Mouse (Mus musculus) intestine, embryonic 16.5 days (tissue): ENCODE measurements at regions not wholly inside any gene's neighbourhood (a gene's known extent, or its start where the extent isn't known, plus 50 kb on each side); places are given as distances from the start of the nearest gene placed in this dataset.

ENCODE experiments used
- ATAC-seq: fragments of 200-750 bp; cut with Nextera tagmentation; 2 replicates; pipeline ENCODE4 v1.8.0; 2017; ENCODE audit warnings: moderate TSS enrichment, moderate library complexity
- H3K27ac ChIP-seq: fragments of 300-500 bp; sonication (generic); 2 replicates; pipeline ENCODE4 v1.5.1; 2014; ENCODE audit warnings: mild to moderate bottlenecking, low read length
- H3K27me3 ChIP-seq: fragments of 300-500 bp; sonication (generic); replicated peaks from 2 replicates; pipeline ENCODE4 v1.6.1; 2014; ENCODE audit warnings: low read length, control low read depth, mixed read lengths; ENCODE audit not compliant: control insufficient read depth, insufficient read depth
- H3K36me3 ChIP-seq: fragments of 300-500 bp; sonication (generic); 2 replicates; pipeline ENCODE4 v1.6.1; 2014; ENCODE audit warnings: low read length, control low read depth; ENCODE audit not compliant: control insufficient read depth, insufficient read depth
- H3K4me1 ChIP-seq: fragments of 300-500 bp; sonication (generic); 2 replicates; pipeline ENCODE4 v1.6.1; 2014; ENCODE audit warnings: low read length, control low read depth, mixed read lengths; ENCODE audit not compliant: control insufficient read depth, insufficient read depth
- H3K4me2 ChIP-seq: fragments of 300-500 bp; sonication (generic); 2 replicates; pipeline ENCODE4 v1.6.1; 2014; ENCODE audit warnings: low read depth, low read length, control low read depth
- H3K4me3 ChIP-seq: fragments of 300-500 bp; sonication (generic); 2 replicates; pipeline ENCODE4 v1.5.1; 2014; ENCODE audit warnings: mild to moderate bottlenecking, low read length
- H3K9ac ChIP-seq: fragments of 300-500 bp; sonication (generic); 2 replicates; pipeline ENCODE4 v1.6.1; 2014; ENCODE audit warnings: low read depth, low read length
- H3K9me3 ChIP-seq: fragments of 300-500 bp; sonication (generic); 2 replicates; pipeline ENCODE4 v1.6.1; 2016; ENCODE audit warnings: low read length, control low read depth; ENCODE audit not compliant: control insufficient read depth
- WGBS: fragments of 180-500 bp; shearing (Covaris S2); extraction: QIAGEN DNeasy Blood & Tissue Kit; methylation state at CpG from one replicate; pipeline ENCODE4 v1.1.7; 2014; 5-methylcytosine and 5-hydroxymethylcytosine counted together

DNA sequence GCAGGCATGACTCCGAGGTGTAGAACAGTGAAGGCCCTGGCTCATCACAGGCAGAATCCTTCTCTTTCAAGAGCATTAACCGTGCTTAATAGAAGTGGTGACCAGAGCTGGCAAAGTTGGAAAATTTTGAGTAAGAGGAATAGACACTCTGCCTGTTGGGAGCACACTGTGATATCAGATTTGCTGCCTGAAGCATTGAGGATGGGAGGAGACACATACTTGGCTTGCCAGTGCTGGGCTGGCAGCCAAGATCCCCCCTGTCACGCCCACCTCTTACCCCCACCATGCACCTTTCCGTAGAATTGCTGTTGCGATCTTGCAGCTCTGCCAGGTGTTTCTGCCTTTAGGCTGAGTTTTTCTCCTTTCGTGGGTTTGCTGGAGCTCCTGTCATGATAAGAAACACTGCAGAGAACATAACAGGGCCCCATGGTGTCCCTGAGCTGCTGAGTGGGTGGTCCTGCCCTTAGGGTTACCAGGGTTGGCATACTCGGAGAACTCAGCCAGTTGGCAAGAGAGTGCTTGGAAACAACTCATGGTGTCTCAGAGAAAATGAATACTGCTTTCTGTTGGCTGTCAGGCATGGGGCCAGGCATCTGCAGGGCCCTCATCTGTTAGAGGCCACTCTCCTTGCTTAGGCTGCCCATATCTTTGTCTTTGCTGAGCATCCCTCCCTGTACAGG is 286.1 kb downstream of the Glrx3 start:
- Histone ChIP-seq H3K9me3 (no peaks in the 10 kb centered on the region), H3K36me3 (no peaks in the 10 kb centered on the region)
- 61% methylated on average over 7 of the region's 7 CpGs for WGBS

DNA sequence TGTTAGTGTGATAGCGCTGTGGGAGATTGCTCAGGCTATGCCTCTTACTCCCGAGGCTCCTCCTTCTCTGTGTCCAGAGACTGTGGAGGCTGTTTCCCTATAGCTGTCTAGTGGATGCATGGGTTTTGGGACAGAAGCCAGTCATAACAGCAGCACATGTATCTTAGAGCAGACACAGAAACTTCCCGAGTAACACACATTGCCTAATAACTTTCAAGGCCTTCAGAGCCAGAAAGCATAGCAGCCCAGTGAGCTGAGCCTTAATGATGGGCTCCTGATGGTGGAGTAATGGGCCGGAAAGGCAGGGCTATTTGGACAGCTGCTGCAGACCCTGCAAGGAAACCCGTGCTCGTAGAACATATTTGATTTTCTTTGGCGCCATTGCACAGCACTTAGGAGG is 288.6 kb downstream of the Glrx3 start:
- no peak overlapping the region for H3K4me2 ChIP-seq
- no peak for ATAC-seq
- H3K4me1 ChIP-seq, result no peaks in the 10 kb centered on the region
- 68% methylated on average over 7 of the region's 7 CpGs for WGBS
- no peak overlapping the region for H3K9ac ChIP-seq
- H3K9me3 ChIP-seq, result no peaks in the 10 kb centered on the region
- no peaks in the 10 kb centered on the region for H3K36me3 ChIP-seq
- no peaks in the 10 kb centered on the region for H3K27me3 ChIP-seq
- H3K27ac ChIP-seq, result no peak overlapping the region
- no peak overlapping the region for H3K4me3 ChIP-seq

More for the DNA sequence above, 286.1 kb downstream of the Glrx3 start:
- Histone ChIP-seq H3K27me3 (no peaks in the 10 kb centered on the region), H3K4me3 (no peak overlapping the region), H3K9ac (no peak overlapping the region), H3K4me2 (no peak overlapping the region), H3K27ac (no peak overlapping the region), H3K4me1 (no peaks in the 10 kb centered on the region)
- no peak for ATAC-seq

DNA sequence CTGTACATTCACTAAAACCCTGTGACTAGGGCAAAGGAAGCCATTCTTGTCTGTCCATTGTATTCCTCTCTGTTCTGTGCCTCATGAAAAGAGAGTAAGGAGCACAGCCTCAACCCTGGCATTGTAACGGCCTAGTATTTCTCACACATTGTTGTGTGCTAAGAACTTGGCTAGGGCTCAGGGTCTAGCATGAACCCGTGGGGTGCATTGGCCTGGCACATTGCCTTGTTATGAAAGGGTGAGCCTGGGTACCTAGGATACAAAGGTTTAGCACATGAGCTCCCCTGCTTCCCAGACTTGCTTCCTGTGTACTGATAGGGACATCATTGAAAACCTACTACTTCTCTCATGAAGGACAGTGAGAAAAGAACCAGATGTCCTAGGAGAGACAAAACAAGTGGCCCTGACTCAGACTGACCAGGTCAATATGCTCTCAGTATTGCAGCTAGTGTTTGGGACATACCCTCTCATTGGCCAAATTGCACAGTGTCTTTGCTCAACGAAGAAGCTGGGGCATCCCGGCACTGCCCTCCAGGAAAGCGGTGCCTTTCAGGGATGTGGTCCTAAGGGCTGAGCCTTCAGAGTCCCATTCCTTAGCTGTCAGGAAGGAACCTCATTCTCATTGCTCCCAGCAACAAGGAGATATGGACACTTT is 298.6 kb downstream of the Glrx3 start:
- Histone ChIP-seq H3K36me3 (no peaks in the 10 kb centered on the region), H3K27me3 (no peaks in the 10 kb centered on the region), H3K27ac (no peak overlapping the region), H3K4me3 (no peak overlapping the region), H3K4me1 (no peaks in the 10 kb centered on the region), H3K4me2 (no peak overlapping the region), H3K9me3 (peaks cover 4% of the 10 kb centered on the region; the same call in 1 of the 2 replicates), H3K9ac (no peak overlapping the region)
- no peak for ATAC-seq
- WGBS, result 88% methylated on average over 5 of the region's 5 CpGs

DNA sequence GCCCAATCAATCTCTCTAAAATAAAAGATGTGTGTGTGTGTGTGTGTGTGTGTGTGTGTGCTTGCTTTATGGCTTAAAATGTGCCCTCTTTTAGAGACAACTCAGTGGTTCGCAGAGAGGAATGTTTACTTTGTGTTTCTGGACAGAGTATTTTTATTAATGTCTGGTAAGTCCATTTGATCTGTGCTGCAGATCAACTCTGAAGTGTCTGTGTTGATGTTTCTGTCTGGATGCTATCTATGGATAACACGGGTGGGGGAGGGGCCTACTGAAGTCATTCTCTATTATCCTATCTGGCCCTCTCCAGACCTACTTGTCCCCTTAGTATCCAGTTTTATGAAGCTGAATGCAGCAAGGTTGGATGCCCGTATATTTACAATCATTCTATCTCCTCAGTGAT is 304.3 kb downstream of the Glrx3 start:
- Histone ChIP-seq H3K4me1 (no peaks in the 10 kb centered on the region), H3K9me3 (no peaks in the 10 kb centered on the region), H3K27me3 (no peaks in the 10 kb centered on the region), H3K27ac (no peak overlapping the region), H3K4me3 (no peak overlapping the region), H3K36me3 (no peaks in the 10 kb centered on the region), H3K9ac (no peak overlapping the region), H3K4me2 (no peak overlapping the region)
- ATAC-seq, result no peak
- 39% methylated on average over 3 of the region's 3 CpGs for WGBS

DNA sequence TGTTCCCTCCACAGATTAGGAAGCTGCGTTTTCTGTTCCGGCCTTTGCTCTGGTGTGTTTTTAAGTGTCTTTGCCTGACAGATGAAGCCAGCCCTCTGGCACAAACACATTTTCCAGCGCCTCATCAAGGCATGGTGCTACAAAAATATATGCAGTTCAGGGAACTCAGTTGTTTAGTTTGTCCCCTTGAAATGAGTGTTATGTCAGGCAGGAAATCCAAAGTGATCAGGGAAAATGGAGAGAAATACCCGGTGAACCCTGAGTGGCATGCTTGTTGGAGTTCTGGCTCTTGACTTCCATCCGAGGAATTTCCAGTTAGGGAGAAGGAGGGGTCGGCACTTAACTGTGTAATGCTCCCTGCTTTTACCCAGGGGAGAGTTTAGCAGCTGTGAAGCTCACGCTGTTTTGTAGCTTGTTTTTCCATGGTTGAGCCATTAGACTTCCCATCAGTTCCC is 304.9 kb downstream of the Glrx3 start:
- Histone ChIP-seq H3K27me3 (no peaks in the 10 kb centered on the region), H3K4me3 (no peak overlapping the region), H3K36me3 (no peaks in the 10 kb centered on the region), H3K4me1 (no peaks in the 10 kb centered on the region), H3K9me3 (no peaks in the 10 kb centered on the region), H3K27ac (no peak overlapping the region), H3K9ac (no peak overlapping the region), H3K4me2 (no peak overlapping the region)
- 37% methylated on average over 7 of the region's 7 CpGs for WGBS
- ATAC-seq, result no peak

DNA sequence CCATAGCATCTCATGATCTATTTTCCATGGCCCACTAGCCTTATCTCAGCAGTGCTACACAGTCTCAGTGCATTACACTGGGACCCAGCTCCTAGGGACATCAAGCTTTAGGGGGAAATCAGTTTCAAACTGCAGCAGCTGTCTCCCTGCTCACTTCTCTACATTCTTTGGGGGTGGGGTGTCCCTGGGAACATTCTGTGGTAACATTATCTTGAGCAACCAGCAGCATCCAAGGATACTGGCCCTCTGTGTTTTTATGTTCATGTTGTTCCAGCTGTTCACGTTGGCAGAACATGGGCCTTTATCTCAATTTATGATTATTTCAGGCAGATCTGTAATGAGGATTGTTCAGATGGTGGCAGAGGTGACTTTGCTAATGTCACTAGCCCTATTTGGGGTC is 308.2 kb downstream of the Glrx3 start:
- Histone ChIP-seq H3K36me3 (no peaks in the 10 kb centered on the region), H3K9ac (no peak overlapping the region), H3K9me3 (no peaks in the 10 kb centered on the region), H3K27ac (no peak overlapping the region), H3K4me1 (no peaks in the 10 kb centered on the region), H3K4me2 (no peak overlapping the region), H3K27me3 (no peaks in the 10 kb centered on the region), H3K4me3 (no peak overlapping the region)
- 66% methylated on average over 1 of the region's 1 CpGs for WGBS
- no peak for ATAC-seq

DNA sequence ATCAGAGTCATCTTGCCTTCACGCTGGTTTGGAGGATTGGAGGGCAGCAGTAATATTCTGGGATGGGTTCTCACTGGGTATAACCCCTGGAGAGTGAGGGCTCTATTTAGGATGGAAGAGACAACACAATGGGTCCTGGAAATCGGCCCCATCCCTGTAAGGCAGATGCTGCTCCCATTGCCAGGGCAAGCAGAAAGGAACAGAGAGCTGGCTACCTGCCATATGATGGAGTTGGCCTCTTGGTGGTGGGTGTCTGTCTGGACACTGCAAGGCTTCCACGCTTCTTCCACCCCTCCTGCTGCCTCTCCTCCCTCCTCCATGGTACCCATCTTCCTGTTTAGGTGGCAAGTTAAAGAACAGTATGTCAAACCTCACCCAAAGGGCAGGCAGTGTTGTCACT is 308.6 kb downstream of the Glrx3 start:
- H3K9ac ChIP-seq, result no peak overlapping the region
- no peak overlapping the region for H3K4me2 ChIP-seq
- no peak overlapping the region for H3K4me3 ChIP-seq
- H3K4me1 ChIP-seq, result no peaks in the 10 kb centered on the region
- H3K9me3 ChIP-seq, result no peaks in the 10 kb centered on the region
- no peak for ATAC-seq
- no peaks in the 10 kb centered on the region for H3K27me3 ChIP-seq
- H3K36me3 ChIP-seq, result no peaks in the 10 kb centered on the region
- 75% methylated on average over 3 of the region's 3 CpGs for WGBS
- H3K27ac ChIP-seq, result no peak overlapping the region

DNA sequence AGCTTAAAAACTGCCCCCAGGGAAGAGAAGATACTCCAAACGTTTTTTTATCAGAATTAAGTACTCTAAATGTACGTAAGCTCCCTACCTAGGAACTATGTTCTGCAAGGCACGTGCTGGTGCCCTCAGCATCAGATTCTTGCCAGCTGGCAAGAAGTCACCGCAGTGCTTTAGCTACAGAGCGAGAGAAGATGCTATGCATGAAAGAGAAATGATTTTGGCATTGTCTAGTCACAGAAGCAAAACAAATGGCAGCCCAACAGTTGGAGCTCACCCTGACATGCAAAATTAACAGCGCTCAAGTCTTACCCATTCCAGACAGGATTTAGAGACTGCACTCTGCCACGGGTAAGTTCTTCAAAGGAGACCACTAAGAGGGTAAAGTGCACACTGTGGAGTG is 311.5 kb downstream of the Glrx3 start:
- 66% methylated on average over 7 of the region's 7 CpGs for WGBS
- no peaks in the 10 kb centered on the region for H3K36me3 ChIP-seq
- no peaks in the 10 kb centered on the region for H3K27me3 ChIP-seq
- ATAC-seq, result no peak
- H3K9ac ChIP-seq, result no peak overlapping the region
- H3K9me3 ChIP-seq, result no peaks in the 10 kb centered on the region
- H3K4me3 ChIP-seq, result no peak overlapping the region
- H3K4me1 ChIP-seq, result no peaks in the 10 kb centered on the region
- no peak overlapping the region for H3K4me2 ChIP-seq
- no peak overlapping the region for H3K27ac ChIP-seq

DNA sequence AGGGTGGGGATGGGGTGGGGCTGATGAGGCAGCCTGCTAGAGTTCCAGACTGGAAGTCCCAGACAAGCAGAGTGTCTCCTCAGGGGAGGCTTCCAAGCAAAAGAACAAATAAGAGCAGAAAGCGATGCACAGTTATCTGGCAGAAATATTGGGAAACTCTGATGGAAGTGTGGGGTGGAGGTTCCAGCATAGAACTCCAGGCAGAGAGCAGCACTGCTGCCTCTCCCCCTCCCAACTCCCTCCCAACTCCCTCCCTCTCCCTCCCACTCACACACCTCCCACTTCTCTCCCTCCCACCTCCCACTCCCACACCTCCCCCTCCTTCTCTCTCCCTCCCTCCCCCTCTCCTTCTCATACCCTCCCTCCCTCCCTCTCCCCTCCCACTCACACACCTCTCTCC is 313.3 kb downstream of the Glrx3 start:
- no peak for ATAC-seq
- no peaks in the 10 kb centered on the region for H3K4me1 ChIP-seq
- H3K9ac ChIP-seq, result no peak overlapping the region
- H3K27ac ChIP-seq, result no peak overlapping the region
- 47% methylated on average over 1 of the region's 1 CpGs for WGBS
- no peak overlapping the region for H3K4me3 ChIP-seq
- no peaks in the 10 kb centered on the region for H3K27me3 ChIP-seq
- no peaks in the 10 kb centered on the region for H3K36me3 ChIP-seq
- no peaks in the 10 kb centered on the region for H3K9me3 ChIP-seq
- no peak overlapping the region for H3K4me2 ChIP-seq
